Mouse (Mus musculus): Measurements from ENCODE around the gene Rab13.

The Rab13 gene

GRCm38 (mm10) chr3:90213377-90213866 lies at the start of gene Rab13, which contains the start of gene Rps27:
Rab13 (plus strand) TSS chr3:90213695.
Rps27 (minus strand) TSS chr3:90213651.
- peak; percentile 94 for DNase-seq (ENCODE audit: low spot score)

- no peak for DNase-seq (ENCODE audit: low spot score)
These were observed 33.9 kb upstream of the Rab13 start for GRCm38 (mm10) chr3:90179566-90179965.

- no peak for DNase-seq (ENCODE audit: low spot score)
These were observed 29.9 kb upstream of the Rab13 start for GRCm38 (mm10) chr3:90183581-90183980.

- no peak for DNase-seq (ENCODE audit: low spot score)
These were observed 22.5 kb upstream of the Rab13 start for GRCm38 (mm10) chr3:90190859-90191510.

GRCm38 (mm10) chr3:90194759-90195158 lies 18.7 kb upstream of the Rab13 start:
- DNase-seq (ENCODE audit: low spot score) = no peak

- no peak for DNase-seq (ENCODE audit: low spot score)
These were observed 17.9 kb upstream of the Rab13 start for GRCm38 (mm10) chr3:90195644-90196043.

GRCm38 (mm10) chr3:90197548-90197947 lies 15.9 kb upstream of the Rab13 start:
- DNase-seq (ENCODE audit: low spot score) = no peak

GRCm38 (mm10) chr3:90202884-90203283 lies 10.6 kb upstream of the Rab13 start:
- no peak for DNase-seq (ENCODE audit: low spot score)

GRCm38 (mm10) chr3:90203619-90204018 lies 9.9 kb upstream of the Rab13 start:
- no peak for DNase-seq (ENCODE audit: low spot score)

GRCm38 (mm10) chr3:90204582-90204981 lies 8.9 kb upstream of the Rab13 start:
- DNase-seq (ENCODE audit: low spot score) = no peak

GRCm38 (mm10) chr3:90208662-90209061 lies 4.8 kb upstream of the Rab13 start:
- no peak for DNase-seq (ENCODE audit: low spot score)

- no peak for DNase-seq (ENCODE audit: low spot score)
These were observed 3.5 kb upstream of the Rab13 start for GRCm38 (mm10) chr3:90209908-90210566.

- DNase-seq (ENCODE audit: low spot score) = no peak
These were observed 1.8 kb upstream of the Rab13 start for GRCm38 (mm10) chr3:90211475-90212398.

- DNase-seq (ENCODE audit: low spot score) = no peak
These were observed 772 bp upstream of the Rab13 start for GRCm38 (mm10) chr3:90212723-90213122.

GRCm38 (mm10) chr3:90213956-90214684 lies 625 bp downstream of the Rab13 start:
- DNase-seq (ENCODE audit: low spot score) = peak; percentile 24

- no peak for DNase-seq (ENCODE audit: low spot score)
These were observed 2.4 kb downstream of the Rab13 start for GRCm38 (mm10) chr3:90215825-90216380.

GRCm38 (mm10) chr3:90220088-90220487 lies 6.6 kb downstream of the Rab13 start:
- DNase-seq (ENCODE audit: low spot score) = peak; percentile 67

GRCm38 (mm10) chr3:90220531-90220951 lies 7.0 kb downstream of the Rab13 start:
- peak; percentile 53 for DNase-seq (ENCODE audit: low spot score)

- no peak for DNase-seq (ENCODE audit: low spot score)
These were observed 7.6 kb downstream of the Rab13 start for GRCm38 (mm10) chr3:90221123-90221522.

GRCm38 (mm10) chr3:90222455-90222854 lies 9.0 kb downstream of the Rab13 start:
- no peak for DNase-seq (ENCODE audit: low spot score)

GRCm38 (mm10) chr3:90222941-90223340 lies 9.4 kb downstream of the Rab13 start:
- no peak for DNase-seq (ENCODE audit: low spot score)
